Mouse (Mus musculus) erythroid progenitor cell, adult 5-6 weeks (primary cell): ENCODE data around the gene Krt18. TPM values are rescaled to one million over a fixed set of nuclear protein-coding genes. Genes with fewer than 3 reads are reported as not detected.

ENCODE experiments used
- ATAC-seq: replicated peaks from 2 replicates; pipeline ENCODE4 v1.8.0; 2016; ENCODE audit warnings: moderate number of reproducible peaks, mild to moderate bottlenecking, moderate TSS enrichment, inconsistent platforms; ENCODE audit not compliant: poor library complexity, low FRiP score, severe bottlenecking
- total RNA-seq, 2 experiments: library from RNA; stranded (forward) in 1 of 2; stranded (reverse) in 1 of 2; fragments of 150-400 nt in 1 of 2; fragments of 186-747, 209-891 nt in 1 of 2; gene quantifications; 2 replicates each; pipeline versions ENCODE4 v1.2.3 to v1.2.4; 2015 to 2017; ENCODE audit warnings: low replicate concordance in 2 of 2

Krt18 gene
- total RNA-seq, 2 experiments from 2014 or later = 1.7 TPM; not detected in 1

DNA sequence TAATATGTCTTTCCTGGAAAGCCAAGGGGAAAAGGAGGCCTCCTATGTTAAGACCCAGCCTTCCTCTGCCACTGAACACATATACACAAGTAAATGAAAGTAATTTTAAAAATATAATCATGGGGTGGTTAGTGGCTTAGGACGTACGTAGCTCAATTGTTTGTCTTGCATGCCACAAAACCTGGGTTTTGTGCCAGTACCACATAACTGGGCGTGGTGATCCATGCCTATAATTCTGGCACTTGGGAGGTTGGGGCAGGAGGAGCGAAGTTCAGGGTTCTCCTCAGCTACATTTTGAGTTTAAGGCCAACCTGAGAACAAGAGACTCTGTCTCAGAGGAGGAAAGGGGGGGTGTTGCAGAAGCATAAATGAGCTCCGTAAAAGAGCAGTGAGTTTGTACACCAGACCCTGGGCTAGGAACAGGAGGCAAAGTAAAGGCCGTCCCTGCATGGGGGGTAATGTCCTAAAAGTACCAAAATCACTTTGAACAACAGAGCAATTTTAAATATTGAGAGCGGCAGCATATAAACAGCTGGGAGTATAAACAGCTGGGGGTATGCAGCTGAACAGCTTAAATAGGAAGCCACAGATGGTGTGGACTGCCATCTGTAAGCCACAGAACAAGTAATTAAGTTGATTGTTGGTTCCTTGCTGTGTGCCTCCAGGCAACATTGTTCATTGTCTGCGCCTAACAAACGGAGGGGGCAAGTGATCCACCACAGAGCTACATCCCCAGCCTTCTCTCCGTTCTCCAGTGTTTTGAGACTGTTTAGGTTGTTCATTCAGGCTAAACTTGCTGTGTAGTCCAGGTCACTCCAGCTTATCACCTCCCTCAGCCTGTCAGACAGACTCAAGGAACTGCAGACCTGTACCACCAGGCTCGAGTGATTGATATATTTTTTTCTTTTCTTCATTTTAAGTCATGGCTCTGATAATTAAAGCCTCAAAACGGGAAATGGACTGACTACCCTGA is 20.6 kb upstream of the Krt18 start:
- ATAC-seq = no peak

DNA sequence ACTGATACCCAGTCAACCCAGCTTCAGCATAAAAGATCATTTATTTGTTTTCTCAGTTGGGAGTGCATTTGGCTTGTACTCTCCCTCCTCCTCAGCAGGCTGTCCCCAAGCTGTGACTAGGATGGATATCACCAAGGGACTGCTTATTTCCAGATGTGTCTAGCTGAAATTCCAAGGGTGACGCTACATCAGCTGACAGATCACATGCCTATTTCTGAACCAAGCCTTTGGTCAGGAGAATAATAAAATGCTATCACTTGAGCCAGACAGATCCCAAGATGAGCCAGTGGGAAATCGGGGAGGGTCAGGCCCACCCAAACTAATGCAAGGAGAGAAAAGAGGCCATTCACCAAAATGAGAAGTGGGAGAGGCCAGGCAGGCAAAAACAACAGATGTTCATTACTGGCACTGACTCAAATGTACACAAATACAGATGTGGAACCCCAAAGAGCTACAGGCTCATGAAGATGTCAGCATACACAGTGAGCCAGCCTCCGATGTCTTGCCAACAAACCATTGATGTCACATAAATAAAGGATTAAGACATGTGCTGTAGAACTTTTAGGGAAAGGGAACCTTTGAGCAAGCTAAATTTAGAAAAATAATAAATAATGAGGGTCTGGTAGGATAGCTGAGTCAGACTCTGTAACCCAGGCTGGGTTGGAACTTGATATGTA is 17.3 kb upstream of the Krt18 start:
- no peak for ATAC-seq

DNA sequence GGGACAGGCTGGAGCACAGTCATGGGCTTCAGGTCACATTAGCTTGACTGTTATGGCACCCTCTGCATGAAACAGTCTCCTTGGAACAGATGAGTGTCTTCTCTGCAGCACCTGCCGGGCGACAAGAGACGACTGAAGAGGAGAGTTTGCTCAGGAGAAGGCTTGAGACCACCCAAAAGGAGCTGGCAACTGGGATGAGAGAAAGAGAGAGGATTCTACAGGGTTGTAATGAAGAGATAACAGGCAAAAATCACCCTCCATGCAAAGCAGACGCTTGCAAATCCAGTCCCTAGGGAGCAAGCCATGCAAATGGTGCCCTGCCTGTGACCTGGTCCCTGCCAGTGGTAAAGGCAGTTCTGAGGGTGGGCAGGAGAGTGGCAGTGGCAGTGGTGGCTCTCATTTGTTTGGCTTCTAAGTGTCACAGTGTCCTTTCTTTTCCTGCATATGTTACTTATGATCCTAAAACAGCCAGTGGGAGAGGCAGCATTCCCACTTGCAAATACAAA is 15.7 kb upstream of the Krt18 start:
- no peak for ATAC-seq

DNA sequence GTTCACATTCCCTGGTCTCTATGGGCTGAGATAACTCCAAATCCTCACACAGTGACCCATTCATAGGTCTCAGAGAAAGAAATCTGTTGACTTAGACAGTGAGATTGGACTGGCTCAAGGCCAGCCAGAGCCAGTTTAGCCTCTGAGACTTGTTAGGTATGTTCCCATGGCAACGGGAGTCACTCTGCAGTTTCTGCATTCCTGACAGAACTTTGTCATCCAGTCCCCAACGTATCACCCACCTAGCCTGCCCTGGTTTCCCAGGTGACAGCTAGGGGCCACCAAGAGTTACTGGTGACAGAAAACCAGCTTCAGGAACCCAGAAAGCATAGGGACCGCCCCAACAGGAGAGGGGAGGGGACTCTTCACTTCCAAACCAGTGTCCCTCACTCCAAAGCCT is 14.3 kb upstream of the Krt18 start:
- no peak for ATAC-seq

DNA sequence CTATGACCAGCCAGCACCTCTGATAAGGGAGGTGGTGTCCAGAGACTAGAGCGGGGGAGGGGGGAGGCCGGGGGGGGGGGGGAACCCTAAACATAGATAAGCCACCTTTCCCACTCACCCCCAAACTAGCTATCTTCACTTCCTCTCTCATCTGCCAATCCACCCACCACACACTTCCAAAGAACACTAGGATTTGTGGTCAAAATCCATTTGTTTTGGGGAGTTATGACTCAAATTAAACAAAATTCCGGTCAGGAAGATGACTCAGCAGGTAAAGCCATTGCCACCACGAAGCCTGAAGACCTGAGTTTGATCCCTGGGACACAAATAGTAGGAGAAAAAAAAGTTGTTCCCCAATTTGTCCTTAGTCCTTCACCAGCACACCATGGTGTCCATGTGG is 13.1 kb upstream of the Krt18 start:
- no peak for ATAC-seq

DNA sequence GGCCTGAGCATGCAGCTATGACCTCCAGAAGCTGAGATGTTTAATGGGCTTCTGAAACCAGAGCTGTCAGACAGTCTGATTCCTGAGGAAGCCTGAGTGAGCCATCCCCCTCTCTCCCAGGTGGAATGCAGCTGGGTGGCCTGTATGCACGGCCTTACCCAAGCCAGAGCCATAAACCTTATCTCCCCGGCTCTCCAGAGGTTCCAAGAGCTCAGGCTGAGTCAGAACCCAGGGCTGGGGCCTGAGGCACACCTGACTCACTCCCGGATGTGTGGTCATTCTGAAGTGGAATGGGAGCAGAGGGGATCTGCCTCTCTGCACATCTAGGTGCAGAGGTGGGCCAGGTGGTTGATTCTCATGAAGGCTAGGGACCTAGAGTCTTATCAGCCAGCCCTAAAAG is 11.9 kb upstream of the Krt18 start:
- ATAC-seq = no peak

DNA sequence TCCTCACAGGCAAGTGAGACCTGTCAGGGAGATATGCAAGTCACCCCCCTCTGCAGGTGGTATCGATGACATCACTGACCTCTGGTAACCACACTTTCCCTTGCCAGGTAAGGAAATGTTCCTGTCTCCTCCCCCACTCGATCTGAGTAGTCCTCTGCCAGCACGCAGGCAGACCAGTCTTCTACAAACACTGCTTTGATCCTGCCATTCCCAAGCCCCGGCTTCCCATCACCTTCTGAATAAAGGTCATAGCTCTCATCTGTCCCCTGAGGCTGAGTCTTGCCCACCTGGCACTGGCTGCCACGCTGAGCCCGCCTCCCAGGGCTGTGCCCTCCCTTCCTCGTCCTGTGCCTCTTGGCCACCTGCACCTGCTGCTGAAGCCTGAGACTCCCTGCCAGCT is 11.2 kb upstream of the Krt18 start:
- no peak for ATAC-seq

DNA sequence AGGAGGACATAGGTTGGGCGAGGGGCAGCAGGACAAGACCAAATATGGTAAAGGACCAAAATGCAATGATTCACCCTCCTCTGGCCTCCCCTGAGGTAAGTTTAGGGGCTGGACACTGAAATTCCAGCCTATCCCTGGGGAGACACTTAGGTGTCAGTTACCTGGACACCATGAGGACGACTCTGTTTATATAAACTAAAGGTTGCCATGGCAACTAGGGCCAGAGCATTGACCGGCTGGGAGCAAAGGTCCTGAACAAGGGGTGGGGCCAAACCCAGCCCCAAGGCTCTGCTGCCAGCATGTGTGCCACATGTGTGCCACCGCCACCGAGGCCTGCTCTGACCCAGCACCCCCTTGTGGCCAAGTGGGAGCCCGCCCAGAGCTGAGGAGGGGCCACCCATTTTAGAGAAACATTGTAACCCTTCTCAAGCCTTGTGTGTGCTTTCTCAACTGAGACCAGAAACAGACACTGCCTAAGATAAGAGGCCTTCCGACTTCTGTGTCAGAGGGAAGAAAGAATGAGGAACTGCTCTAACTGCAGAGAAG is 10.0 kb upstream of the Krt18 start:
- ATAC-seq = no peak

DNA sequence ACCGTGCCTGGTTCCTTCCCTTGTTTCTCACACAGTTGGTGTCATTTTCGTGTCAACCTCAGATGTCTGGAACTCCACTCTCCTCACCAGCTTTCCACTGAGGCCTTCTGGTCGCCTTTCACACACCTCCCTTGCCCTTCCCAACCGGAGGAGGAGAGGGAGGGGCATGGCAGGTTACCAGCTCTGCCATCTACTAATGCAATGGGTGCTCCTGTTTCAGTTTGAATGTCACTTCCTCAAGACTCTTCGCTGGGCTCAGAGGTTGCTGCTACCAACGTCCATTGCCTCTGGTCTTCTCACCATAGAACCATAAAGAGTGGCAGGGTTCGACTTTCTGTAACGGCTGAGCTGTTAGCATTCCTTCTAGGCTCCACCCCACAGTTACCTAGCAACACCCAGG is 5.5 kb upstream of the Krt18 start:
- ATAC-seq = no peak

DNA sequence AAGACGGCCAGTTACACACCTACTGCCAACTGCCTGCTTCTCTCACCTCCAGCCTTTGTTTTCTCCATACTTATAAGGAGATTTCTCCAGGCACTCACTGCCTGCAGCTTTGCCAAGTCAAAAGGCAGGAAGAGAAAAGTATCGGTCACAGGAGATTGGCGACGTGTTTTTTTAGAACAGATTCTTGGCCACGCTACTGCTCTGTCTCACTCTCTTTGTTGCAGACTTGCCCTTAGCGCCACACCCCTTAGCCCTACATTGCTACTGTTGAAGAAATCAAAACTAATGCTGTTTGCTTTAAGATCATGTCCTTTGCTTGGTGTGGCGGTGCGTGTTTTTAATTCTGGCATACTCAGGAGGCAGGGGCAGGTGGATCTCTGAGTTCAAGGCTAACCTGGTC is 4.1 kb upstream of the Krt18 start:
- ATAC-seq = no peak

DNA sequence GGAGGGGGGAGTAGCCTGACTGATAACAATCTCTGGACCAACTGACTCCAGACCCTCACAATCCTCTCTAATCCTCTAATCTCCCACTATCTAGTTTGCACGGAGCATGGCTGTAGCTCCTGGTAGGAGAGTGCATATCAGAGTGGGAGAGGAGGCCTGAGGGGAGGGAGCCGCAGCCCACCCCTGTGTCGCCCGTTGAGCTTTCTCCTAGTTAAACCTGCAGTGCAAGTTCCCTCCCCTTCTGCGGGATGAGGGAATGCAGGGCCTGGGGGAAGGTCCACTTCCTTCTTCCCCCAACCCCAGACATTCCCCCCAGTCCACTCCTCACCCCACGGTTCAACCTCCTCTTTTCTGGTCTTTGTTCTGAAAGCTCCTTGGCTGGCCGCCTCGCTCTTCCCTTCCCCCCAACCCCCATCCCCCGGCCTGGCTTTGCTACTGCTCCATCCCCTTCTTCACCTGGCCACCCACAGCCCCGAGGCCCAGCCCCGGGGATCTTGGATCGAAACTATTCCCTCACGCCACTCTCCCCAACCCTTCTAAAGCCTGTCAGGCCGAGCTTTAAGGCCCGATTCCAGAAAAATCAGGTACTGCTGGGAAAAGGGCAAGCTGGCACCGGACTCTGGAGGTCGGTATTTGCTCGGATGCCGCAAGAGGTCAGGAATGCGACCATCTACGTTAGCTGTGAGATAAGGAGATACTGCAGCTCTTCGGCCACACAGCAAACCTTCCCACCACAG is 2.7 kb upstream of the Krt18 start:
- no peak for ATAC-seq

DNA sequence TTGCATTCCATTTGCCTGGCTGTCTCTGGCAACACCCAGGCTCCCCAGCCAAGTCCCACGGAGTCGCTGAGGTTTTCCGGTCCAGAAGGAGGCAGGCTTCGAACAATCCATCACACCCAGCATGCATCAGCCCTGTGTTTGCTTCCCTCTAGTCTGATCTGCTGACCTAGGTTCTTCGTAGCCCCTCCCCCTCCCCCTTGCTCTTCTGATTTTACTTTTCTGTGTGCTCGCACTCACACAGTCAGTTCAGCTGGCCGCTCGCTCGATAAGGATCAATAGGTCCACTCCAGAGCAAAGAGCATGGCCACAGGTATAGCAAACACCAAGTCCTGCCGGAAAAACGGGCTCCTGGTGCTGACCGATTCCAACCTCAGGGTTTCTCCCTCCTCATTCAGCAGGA is 1.6 kb upstream of the Krt18 start:
- no peak for ATAC-seq

DNA sequence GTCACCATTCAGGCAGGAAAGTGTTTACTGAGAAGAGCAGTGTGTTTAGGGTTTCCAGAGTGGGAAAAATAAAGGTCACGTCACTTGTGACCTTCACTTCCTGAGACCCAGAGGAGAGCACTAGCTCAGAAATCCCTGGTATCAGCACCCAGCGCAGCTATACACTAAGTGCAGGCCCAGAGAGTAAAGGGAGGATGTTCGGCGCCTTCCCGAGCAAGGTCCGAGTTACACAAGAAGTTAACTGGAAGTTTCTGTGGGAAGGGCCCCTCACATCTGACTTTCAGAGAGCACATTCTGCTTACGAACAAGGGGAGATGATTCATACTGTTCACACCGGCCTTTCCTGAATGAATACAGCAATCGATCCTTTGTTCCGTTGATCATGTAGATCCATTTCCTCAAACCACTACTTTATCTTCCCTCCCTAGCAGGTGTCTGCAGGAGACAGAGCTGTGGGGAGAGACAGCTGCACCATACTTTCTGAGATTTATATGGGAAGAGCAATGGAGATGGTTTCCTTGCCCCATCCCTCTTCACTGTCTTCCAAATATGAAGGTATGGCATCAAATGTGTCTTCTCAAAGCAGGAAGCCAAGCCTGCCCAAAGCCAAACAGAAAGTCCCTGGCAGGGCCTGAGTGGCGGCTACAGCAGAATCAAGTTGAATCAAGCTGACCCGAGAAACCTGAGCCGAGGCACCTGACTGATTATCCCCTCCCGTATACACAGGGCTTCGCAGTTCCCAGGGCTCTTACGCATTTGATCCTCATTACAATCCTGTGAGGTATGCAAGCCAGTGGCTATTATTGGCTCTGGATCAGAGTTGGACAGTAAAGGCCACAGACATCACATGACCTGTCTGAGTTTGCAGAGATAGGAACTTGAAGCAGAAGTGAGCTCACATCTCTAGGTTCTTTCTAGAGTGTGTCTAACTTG is 6.4 kb downstream of the Krt18 start:
- no peak for ATAC-seq

DNA sequence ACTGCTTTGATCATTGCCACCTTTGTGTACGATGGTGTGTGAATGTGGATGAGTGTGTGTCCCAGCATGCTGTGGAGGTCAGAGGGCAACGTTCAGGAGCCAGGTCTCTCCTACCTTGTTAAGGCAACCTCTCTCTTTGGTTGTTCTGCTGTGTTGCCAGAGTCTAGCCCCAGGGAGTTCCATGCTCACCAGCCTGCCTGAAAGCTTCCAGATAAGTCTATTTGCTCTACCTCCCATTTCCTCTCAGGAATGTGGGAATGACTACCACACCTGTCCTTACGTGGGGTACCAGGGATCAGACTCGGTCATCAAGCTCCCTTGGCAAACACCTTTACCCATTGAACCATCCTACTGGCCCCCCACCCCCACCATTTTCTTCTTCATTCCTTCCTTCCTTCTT is 12.3 kb downstream of the Krt18 start:
- ATAC-seq = no peak

DNA sequence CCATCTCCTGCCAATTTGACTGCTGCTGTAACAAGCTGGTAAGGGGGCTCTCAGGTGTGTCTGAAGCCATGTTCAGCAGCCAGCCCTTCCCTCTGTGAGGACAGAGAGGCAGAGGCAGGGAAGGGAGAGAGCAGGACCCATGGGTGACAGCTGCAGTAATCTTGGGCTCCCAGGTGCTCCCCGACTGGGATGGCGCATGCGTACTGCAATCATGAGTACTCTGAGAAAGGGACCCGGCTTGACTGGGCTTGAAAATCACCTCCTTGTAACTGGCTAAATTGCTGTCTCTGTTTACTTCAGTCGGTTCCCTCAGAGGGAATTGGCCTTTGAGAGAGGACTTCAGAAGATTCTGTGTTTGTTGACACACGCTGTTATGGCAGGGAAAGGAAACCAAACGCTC is 14.0 kb downstream of the Krt18 start:
- ATAC-seq = no peak

DNA sequence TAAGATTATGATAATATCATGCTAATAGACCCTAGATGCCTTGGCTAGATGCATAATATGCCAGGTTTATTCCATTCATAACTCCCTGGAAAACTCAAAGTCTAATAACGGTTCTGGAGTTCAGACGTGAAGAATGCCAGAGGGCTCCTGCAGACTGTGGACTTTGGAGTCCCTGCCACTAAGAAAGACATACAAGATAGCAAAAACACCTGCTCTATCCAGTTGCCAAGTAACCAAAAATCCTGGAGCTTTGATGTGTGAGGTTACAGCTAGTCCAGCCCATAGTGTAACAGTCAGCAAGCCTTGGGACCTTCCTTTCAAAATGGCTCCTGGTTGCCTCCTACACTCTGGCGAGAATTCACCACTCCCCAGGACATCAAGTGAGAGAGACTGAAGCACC is 16.8 kb downstream of the Krt18 start:
- ATAC-seq = no peak

DNA sequence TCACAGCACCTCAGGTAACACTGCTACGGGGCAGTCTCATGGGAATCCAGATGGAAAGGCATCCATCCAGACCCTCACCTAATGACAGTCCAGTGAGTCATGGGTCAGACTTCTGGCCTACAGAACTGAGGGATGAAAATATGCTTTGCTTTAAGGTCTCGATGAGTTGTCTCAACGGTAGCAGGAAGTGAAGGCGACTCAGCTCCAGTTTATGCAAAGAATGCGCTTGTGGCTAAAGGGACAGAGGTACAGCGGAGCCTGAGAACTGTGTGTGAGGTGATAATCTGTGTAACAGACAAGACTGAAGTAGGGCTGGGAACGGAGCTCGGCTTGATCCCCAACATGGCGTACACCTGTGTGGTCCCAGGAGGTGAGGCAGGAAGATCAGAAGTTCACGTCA is 17.7 kb downstream of the Krt18 start:
- ATAC-seq = no peak

DNA sequence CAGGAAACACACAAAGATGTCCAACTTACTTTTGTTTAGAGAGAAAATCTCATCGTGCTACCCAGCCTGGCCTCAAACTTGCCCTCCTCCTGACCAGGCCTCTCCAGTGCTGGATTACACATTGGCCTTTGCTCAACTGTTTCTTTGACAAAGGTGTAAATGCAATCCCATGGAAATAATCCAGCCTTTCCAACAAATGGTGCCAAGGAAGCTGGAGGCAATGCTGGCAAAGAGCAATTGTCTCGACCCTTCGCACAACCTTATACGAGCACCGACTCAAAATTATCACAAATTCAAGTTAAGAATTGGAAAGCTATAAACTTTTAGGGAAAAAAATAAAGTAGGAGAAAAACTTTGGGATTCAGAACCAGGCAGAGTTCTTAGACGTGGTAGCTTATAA is 20.0 kb downstream of the Krt18 start:
- no peak for ATAC-seq

DNA sequence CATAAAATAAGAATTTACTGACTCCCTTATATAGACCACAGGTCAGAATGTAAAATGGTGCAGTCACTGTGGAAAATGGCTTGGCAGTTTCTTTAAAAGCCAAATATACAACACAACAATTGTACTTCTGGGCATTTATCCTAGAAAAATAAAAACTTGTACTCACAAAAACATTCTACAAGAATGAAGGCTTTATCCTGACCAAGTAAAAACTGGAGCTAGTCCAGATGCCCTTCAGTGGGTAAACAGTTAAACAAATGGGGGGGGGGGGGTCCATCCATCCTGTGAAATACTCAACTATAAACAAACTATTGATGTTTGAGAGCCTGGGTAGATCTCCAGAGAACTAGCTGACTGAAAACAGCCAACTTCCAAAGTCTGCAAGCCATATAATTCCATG is 21.9 kb downstream of the Krt18 start:
- no peak for ATAC-seq
